11 mouse cellular contexts compared by ENCODE assay signal in the genomic region with DNA sequence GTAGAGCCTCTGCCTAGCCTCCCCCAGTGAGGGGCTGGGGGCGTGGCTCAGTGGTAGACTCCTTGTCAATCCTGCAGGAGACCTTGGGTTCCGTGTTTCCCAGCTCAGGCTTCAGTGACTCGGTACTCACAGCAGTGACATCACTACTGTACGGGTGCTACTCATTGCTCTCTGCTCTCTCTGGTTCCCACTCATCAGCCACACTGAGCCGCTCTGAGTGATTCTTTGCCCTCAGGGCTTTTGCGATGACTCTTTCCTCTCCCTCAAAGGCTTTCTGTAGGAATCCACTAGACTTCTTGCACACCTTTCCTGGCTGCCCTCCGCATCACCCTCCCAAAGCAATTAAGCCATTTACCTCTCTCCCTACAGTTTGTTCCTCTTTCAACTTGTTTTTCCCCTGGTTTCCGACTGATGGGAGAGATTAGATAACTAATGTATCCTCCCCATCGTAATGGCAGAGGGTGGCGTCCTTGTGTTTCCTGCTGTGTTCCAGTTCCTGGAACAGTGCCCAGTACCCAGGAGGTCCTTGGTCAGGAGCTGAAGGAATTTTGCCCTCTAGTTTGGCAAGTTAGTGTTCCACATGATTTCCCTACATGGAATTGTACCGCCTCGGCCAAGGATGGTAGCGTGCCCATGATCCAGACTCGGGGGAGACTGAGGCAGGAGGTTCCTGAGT. TPM values are rescaled to one million over a fixed set of nuclear protein-coding genes. Genes with fewer than 3 reads are reported as not detected.
DNase-seq lines count a peak whose midpoint lies in the region; ATAC-seq and TF ChIP-seq lines count a peak whose summit lies in the region.
"Had no signal": no experiment of that assay in that cellular context is flagged by ENCODE, and none has a peak within 500 bp of the region (broad histone marks: within the 10 kb centered on the region; RNA-seq: fewer than 3 reads in every experiment).

No protein-coding gene starts in this region.

- 36% methylated on average over 14 of the region's 14 CpGs for WGBS in intestine, embryonic 15.5 days
- WGBS in lung, embryonic 16.5 days, result 33% methylated on average over 14 of the region's 14 CpGs
- 80% methylated on average over 14 of the region's 14 CpGs for WGBS in midbrain, embryonic 13.5 days

- no peak overlapping the region for H3K4me3 ChIP-seq in ES-Bruce4 (ENCODE audit: low read depth, low read length)
- H3K4me3 ChIP-seq in intestine, embryonic 15.5 days (replicated peaks), result no peak overlapping the region
- H3K4me3 ChIP-seq in lung, embryonic 16.5 days (ENCODE audit: low read length), result no peak overlapping the region
- H3K4me3 ChIP-seq in midbrain, embryonic 13.5 days (replicated peaks), result no peak overlapping the region

- H3K9me3 ChIP-seq in ES-Bruce4 (replicated peaks; ENCODE audit: control insufficient read depth, insufficient read depth, low read length, poor library complexity, severe bottlenecking), result no peaks in the 10 kb centered on the region
- H3K9me3 ChIP-seq in intestine, embryonic 15.5 days, result no peaks in the 10 kb centered on the region
- no peaks in the 10 kb centered on the region for H3K9me3 ChIP-seq in lung, embryonic 16.5 days (ENCODE audit: control insufficient read depth, low read length)
- no peaks in the 10 kb centered on the region for H3K9me3 ChIP-seq in midbrain, embryonic 13.5 days
- H3K9me3 ChIP-seq: midbrain, embryonic 12.5 days had no signal

- peak; percentile 27; the same call in 1 of the 2 replicates for ATAC-seq in intestine, embryonic 15.5 days
- 0 out of 2 replicates have a peak, but pooled peaks have one; percentile 9 for ATAC-seq in lung, embryonic 16.5 days (ENCODE audit: low read depth)
- ATAC-seq in midbrain, embryonic 13.5 days, result no peak

- no peaks in the 10 kb centered on the region for H3K27me3 ChIP-seq in ES-Bruce4 (ENCODE audit: control insufficient read depth, insufficient read depth, low read length, poor library complexity, severe bottlenecking)
- no peaks in the 10 kb centered on the region for H3K27me3 ChIP-seq in intestine, embryonic 15.5 days (replicated peaks)
- no peaks in the 10 kb centered on the region for H3K27me3 ChIP-seq in lung, embryonic 16.5 days (ENCODE audit: control insufficient read depth, insufficient read depth, low read depth, low read length)
- peaks cover 9% of the 10 kb centered on the region; the same call in 1 of the 2 replicates for H3K27me3 ChIP-seq in midbrain, embryonic 13.5 days

- H3K9ac ChIP-seq in ES-Bruce4 (ENCODE audit: low read depth, poor library complexity, severe bottlenecking), result no peak overlapping the region
- H3K9ac ChIP-seq in intestine, embryonic 15.5 days, result no peak overlapping the region
- H3K9ac ChIP-seq in lung, embryonic 16.5 days (ENCODE audit: low read length), result no peak overlapping the region
- no peak overlapping the region for H3K9ac ChIP-seq in midbrain, embryonic 13.5 days (replicated peaks)
- H3K9ac ChIP-seq: midbrain, embryonic 12.5 days had no signal

- H3K36me3 ChIP-seq in ES-Bruce4 (ENCODE audit: control insufficient read depth, insufficient read depth, low read length, poor library complexity, severe bottlenecking), result no peaks in the 10 kb centered on the region
- H3K36me3 ChIP-seq in intestine, embryonic 15.5 days, result no peaks in the 10 kb centered on the region
- 0 out of 2 replicates have a peak, but pooled peaks cover 2% of the 10 kb centered on the region for H3K36me3 ChIP-seq in lung, embryonic 16.5 days (ENCODE audit: control insufficient read depth, insufficient read depth, low read length)
- no peaks in the 10 kb centered on the region for H3K36me3 ChIP-seq in midbrain, embryonic 13.5 days
- H3K36me3 ChIP-seq: midbrain, embryonic 12.5 days had no signal

- TF ChIP-seq EP300 in ES-Bruce4 (IDR thresholded peaks at IDR 0.05; ENCODE audit: insufficient read depth, low read depth, low read length), result no peak

- peak; percentile 80 for DNase-seq in ZHBTc4 (ENCODE audit: low read depth, low spot score)
- no peak for DNase-seq in cerebellum, adult 9-10 months
- DNase-seq in right cerebral cortex, adult 2 months (ENCODE audit: low spot score in 2 of 2), result no peak
- DNase-seq in ovary, postnatal 14 days (ENCODE audit: low spot score), result no peak

- H3K27ac ChIP-seq in ES-Bruce4 (ENCODE audit: insufficient read depth, low read length), result peak overlapping the region; percentile 65
- 0 out of 2 replicates have a peak overlapping the region, but pooled peaks have one; percentile 28 for H3K27ac ChIP-seq in intestine, embryonic 15.5 days
- H3K27ac ChIP-seq in lung, embryonic 16.5 days (ENCODE audit: low read length), result peak overlapping the region; percentile 92
- H3K27ac ChIP-seq in midbrain, embryonic 13.5 days, result no peak overlapping the region
- H3K27ac ChIP-seq: midbrain, embryonic 12.5 days had no signal

- TF ChIP-seq POLR2A in ES-Bruce4 (IDR thresholded peaks at IDR 0.05; ENCODE audit: insufficient read depth, low read length), result no peak

- peaks cover 4% of the 10 kb centered on the region for H3K4me1 ChIP-seq in ES-Bruce4 (ENCODE audit: control insufficient read depth, insufficient read depth, low read length)
- H3K4me1 ChIP-seq in intestine, embryonic 15.5 days (replicated peaks), result peaks cover 19% of the 10 kb centered on the region
- peaks cover 20% of the 10 kb centered on the region for H3K4me1 ChIP-seq in lung, embryonic 16.5 days (replicated peaks; ENCODE audit: control insufficient read depth, insufficient read depth, low read length)
- 0 out of 2 replicates have a peak, but pooled peaks cover 8% of the 10 kb centered on the region for H3K4me1 ChIP-seq in midbrain, embryonic 13.5 days (replicated peaks)

- TF ChIP-seq CTCF in ES-Bruce4 (IDR thresholded peaks at IDR 0.05; ENCODE audit: low read depth, low read length), result no peak

- H3K4me2 ChIP-seq in intestine, embryonic 15.5 days (replicated peaks), result peak overlapping the region; percentile 75; the same call in 1 of the 2 replicates
- peak overlapping the region; percentile 63 for H3K4me2 ChIP-seq in lung, embryonic 16.5 days (ENCODE audit: low read depth, low read length)
- H3K4me2 ChIP-seq in midbrain, embryonic 13.5 days (replicated peaks), result no peak overlapping the region

RNA-seq across cellular contexts. Expression of a gene that starts 0.8 kb away (rescaled TPM):
- polyA plus RNA-seq in ES-Bruce4 (2011; ENCODE audit: insufficient read depth, insufficient read length, low read depth, missing spikeins), result 29.5 and 38.0 TPM in 2 replicates
- polyA plus RNA-seq in intestine, embryonic 15.5 days (2015; fragmentation: Nextera tagmentation; extraction: Ambion mirVana), result 8.7 and 10.5 TPM in 2 replicates
- 17.6 and 19.7 TPM in 2 replicates for polyA plus RNA-seq in lung, embryonic 16.5 days (2015; fragmentation: Nextera tagmentation; extraction: Ambion mirVana)
- polyA plus RNA-seq in midbrain, embryonic 13.5 days (2015; fragmentation: Nextera tagmentation; extraction: Ambion mirVana), result 1.0 and 1.2 TPM in 2 replicates

RNA-seq across cellular contexts. Expression of a gene that starts 9.4 kb away (rescaled TPM):
- not detected in 2 replicates for polyA plus RNA-seq in ES-Bruce4 (2011; ENCODE audit: insufficient read depth, insufficient read length, low read depth, missing spikeins)
- not detected in 2 replicates for polyA plus RNA-seq in intestine, embryonic 15.5 days (2015; fragmentation: Nextera tagmentation; extraction: Ambion mirVana)
- not detected in 2 replicates for polyA plus RNA-seq in lung, embryonic 16.5 days (2015; fragmentation: Nextera tagmentation; extraction: Ambion mirVana)
- polyA plus RNA-seq in midbrain, embryonic 13.5 days (2015; fragmentation: Nextera tagmentation; extraction: Ambion mirVana), result not detected in 2 replicates
- polyA plus RNA-seq: brain, embryonic 14.5 days; midbrain, embryonic 12.5 days had no signal

RNA-seq across cellular contexts. Expression of a gene that starts 20.3 kb away (rescaled TPM):
- 10.4 and 12.2 TPM in 2 replicates for polyA plus RNA-seq in ES-Bruce4 (2011; ENCODE audit: insufficient read depth, insufficient read length, low read depth, missing spikeins)
- 2.8 and 3.3 TPM in 2 replicates for polyA plus RNA-seq in intestine, embryonic 15.5 days (2015; fragmentation: Nextera tagmentation; extraction: Ambion mirVana)
- polyA plus RNA-seq in lung, embryonic 16.5 days (2015; fragmentation: Nextera tagmentation; extraction: Ambion mirVana), result 1.4 and 1.8 TPM in 2 replicates
- 52.4 and 67.8 TPM in 2 replicates for polyA plus RNA-seq in midbrain, embryonic 13.5 days (2015; fragmentation: Nextera tagmentation; extraction: Ambion mirVana)

RNA-seq across cellular contexts. Expression of a gene that starts 45.3 kb away (rescaled TPM):
- polyA plus RNA-seq in ES-Bruce4 (2011; ENCODE audit: insufficient read depth, insufficient read length, low read depth, missing spikeins), result 12.3 and 13.1 TPM in 2 replicates
- polyA plus RNA-seq in intestine, embryonic 15.5 days (2015; fragmentation: Nextera tagmentation; extraction: Ambion mirVana), result 32.0 and 36.6 TPM in 2 replicates
- 30.4 and 31.8 TPM in 2 replicates for polyA plus RNA-seq in lung, embryonic 16.5 days (2015; fragmentation: Nextera tagmentation; extraction: Ambion mirVana)
- polyA plus RNA-seq in midbrain, embryonic 13.5 days (2015; fragmentation: Nextera tagmentation; extraction: Ambion mirVana), result 234 and 261 TPM in 2 replicates

RNA-seq across cellular contexts. Expression of a gene that starts 50.7 kb away (rescaled TPM):
- polyA plus RNA-seq in ES-Bruce4 (2011; ENCODE audit: insufficient read depth, insufficient read length, low read depth, missing spikeins), result not detected in 2 replicates
- polyA plus RNA-seq in intestine, embryonic 15.5 days (2015; fragmentation: Nextera tagmentation; extraction: Ambion mirVana), result 0.14 and 0.24 TPM in 2 replicates
- polyA plus RNA-seq in lung, embryonic 16.5 days (2015; fragmentation: Nextera tagmentation; extraction: Ambion mirVana), result 0.33 and 0.43 TPM in 2 replicates
- 1.2 and 1.9 TPM in 2 replicates for polyA plus RNA-seq in midbrain, embryonic 13.5 days (2015; fragmentation: Nextera tagmentation; extraction: Ambion mirVana)
- polyA plus RNA-seq: brain, embryonic 14.5 days; large intestine, adult 2 months had no signal
